Mouse (Mus musculus) heart, adult 2 months (tissue): ENCODE results near the gene Gm1673.

Experiments
- CTCF ChIP-seq: fragments of 200-600 bp; IDR thresholded peaks from 2 replicates; pipeline ENCODE4 v1.8.1; 2022; ENCODE audit warnings: antibody characterized with exemption, mild to moderate bottlenecking, moderate library complexity
- EP300 ChIP-seq: fragments of 200-500 bp; IDR thresholded peaks from 2 replicates; pipeline ENCODE4 v1.6.1; 2011; ENCODE audit warnings: low read depth, low read length, control low read depth; ENCODE audit not compliant: insufficient read depth
- POLR2A ChIP-seq: fragments of 200-500 bp; IDR thresholded peaks from 2 replicates; pipeline ENCODE4 v1.6.1; 2011; ENCODE audit warnings: mild to moderate bottlenecking, low read depth, low read length, control low read depth; ENCODE audit not compliant: insufficient read depth

DNA sequence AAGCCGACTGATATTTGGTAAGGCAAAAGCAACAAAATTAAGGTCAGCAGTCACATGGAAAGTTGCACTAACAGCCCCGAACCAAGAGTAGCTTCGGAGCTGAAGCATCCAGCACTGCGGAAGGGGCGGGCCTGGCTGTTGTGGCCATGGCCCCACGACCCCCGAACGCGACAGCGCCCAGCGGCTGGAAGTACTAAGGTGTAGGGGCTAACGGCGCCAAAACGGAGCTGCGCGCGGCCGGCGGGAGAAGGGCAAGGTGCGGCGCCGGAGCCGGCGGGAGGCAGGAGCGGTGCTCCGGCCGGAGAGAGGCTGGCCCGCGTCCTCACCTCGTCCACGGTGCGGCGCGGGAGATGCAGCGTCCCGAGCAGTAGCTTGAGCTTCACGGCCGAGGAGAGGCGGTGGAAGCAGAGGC lies 47.5 kb upstream of the Gm1673 start:
- TF ChIP-seq EP300, result no peak
- no peak for TF ChIP-seq POLR2A
- TF ChIP-seq CTCF, result peak; percentile 1; the same call in 1 of the 2 replicates
